Mouse (Mus musculus) embryonic facial prominence, embryonic 13.5 days (tissue): ENCODE results near the gene Ube2q1. TPM values are rescaled to one million over a fixed set of nuclear protein-coding genes. Genes with fewer than 3 reads are reported as not detected.
A peak's percentile ranks its signal among the peaks of the same experiment; 100 is the strongest.

Experiments used
- ATAC-seq: fragments of 200-750 bp; cut with Nextera tagmentation; 2 replicates; pipeline ENCODE4 v1.8.0; 2017; ENCODE audit warnings: low read depth; ENCODE audit not compliant: insufficient number of reproducible peaks, insufficient read depth, low FRiP score, low TSS enrichment
- H3K27ac ChIP-seq: fragments of 300-500 bp; sonication (generic); 2 replicates; pipeline ENCODE4 v1.5.1; 2015; ENCODE audit warnings: moderate library complexity, mild to moderate bottlenecking, inconsistent platforms
- H3K27me3 ChIP-seq: fragments of 300-500 bp; sonication (generic); 2 replicates; pipeline ENCODE4 v1.6.1; 2015; ENCODE audit warnings: mild to moderate bottlenecking, inconsistent platforms
- H3K36me3 ChIP-seq: fragments of 300-500 bp; sonication (generic); 2 replicates; pipeline ENCODE4 v1.6.1; 2015; ENCODE audit warnings: mild to moderate bottlenecking, inconsistent platforms
- H3K4me1 ChIP-seq: fragments of 300-500 bp; sonication (generic); 2 replicates; pipeline ENCODE4 v1.6.1; 2015; ENCODE audit warnings: inconsistent platforms
- H3K4me2 ChIP-seq: fragments of 300-500 bp; sonication (generic); 2 replicates; pipeline ENCODE4 v1.6.1; 2015; ENCODE audit warnings: moderate library complexity, mild to moderate bottlenecking, inconsistent platforms
- H3K4me3 ChIP-seq: fragments of 300-500 bp; sonication (generic); 2 replicates; pipeline ENCODE4 v1.5.1; 2015; ENCODE audit warnings: mild to moderate bottlenecking, inconsistent platforms
- H3K9ac ChIP-seq: fragments of 300-500 bp; sonication (generic); 2 replicates; pipeline ENCODE4 v1.6.1; 2015; ENCODE audit warnings: mild to moderate bottlenecking, inconsistent platforms
- H3K9me3 ChIP-seq: fragments of 300-500 bp; sonication (generic); 2 replicates; pipeline ENCODE4 v1.6.1; 2016; ENCODE audit warnings: inconsistent platforms
- WGBS: fragments of 180-500 bp; shearing (Covaris S2); methylation state at CpG from one replicate; pipeline ENCODE4 v1.1.7; 2015; ENCODE audit warnings: mixed read lengths; 5-methylcytosine and 5-hydroxymethylcytosine counted together
- polyA plus RNA-seq: library from polyadenylated mRNA; unstranded; fragments of >200 nt; fragmentation: Nextera tagmentation; extraction: Ambion mirVana; gene quantifications from 2 replicates; pipeline ENCODE4 v1.2.1, GENCODE M21; 2015

Gene Ube2q1
- polyA plus RNA-seq, 1 experiment from 2014 or later = 14.2 TPM

- peaks cover 16% of the 10 kb centered on the region for H3K4me1 ChIP-seq
- ATAC-seq = no peak
- H3K4me3 ChIP-seq = no peak overlapping the region
- H3K4me2 ChIP-seq = no peak overlapping the region
- H3K36me3 ChIP-seq = no peaks in the 10 kb centered on the region
- no peaks in the 10 kb centered on the region for H3K9me3 ChIP-seq
- WGBS = 68% methylated on average over 7 of the region's 7 CpGs
- no peak overlapping the region for H3K9ac ChIP-seq
- H3K27me3 ChIP-seq = peaks cover 5% of the 10 kb centered on the region
- no peak overlapping the region for H3K27ac ChIP-seq
These were observed 3.8 kb upstream of the Ube2q1 start for GRCm38 (mm10) chr3:89769584-89769983.

- no peak for ATAC-seq
- no peaks in the 10 kb centered on the region for H3K36me3 ChIP-seq
- no peaks in the 10 kb centered on the region for H3K9me3 ChIP-seq
- H3K4me3 ChIP-seq = no peak overlapping the region
- H3K27ac ChIP-seq = no peak overlapping the region
- no peak overlapping the region for H3K9ac ChIP-seq
- H3K4me1 ChIP-seq = peaks cover 24% of the 10 kb centered on the region
- H3K4me2 ChIP-seq = no peak overlapping the region
- no peaks in the 10 kb centered on the region for H3K27me3 ChIP-seq
- 45% methylated on average over 2 of the region's 2 CpGs for WGBS
These were observed 2.9 kb upstream of the Ube2q1 start for GRCm38 (mm10) chr3:89770425-89771002.

- peaks cover 27% of the 10 kb centered on the region for H3K4me1 ChIP-seq
- H3K27me3 ChIP-seq = no peaks in the 10 kb centered on the region
- H3K9ac ChIP-seq = peak overlapping the region; percentile 99
- H3K27ac ChIP-seq = peak overlapping the region; percentile 95
- no peaks in the 10 kb centered on the region for H3K9me3 ChIP-seq
- peak overlapping the region; percentile 98 for H3K4me3 ChIP-seq
- H3K36me3 ChIP-seq = peaks cover 18% of the 10 kb centered on the region
- peak; percentile 44; the same call in 1 of the 2 replicates for ATAC-seq
- peak overlapping the region; percentile 90 for H3K4me2 ChIP-seq
- 2% methylated on average over 17 of the region's 17 CpGs for WGBS
These were observed 838 bp upstream of the Ube2q1 start for GRCm38 (mm10) chr3:89772588-89772967.

DNA sequence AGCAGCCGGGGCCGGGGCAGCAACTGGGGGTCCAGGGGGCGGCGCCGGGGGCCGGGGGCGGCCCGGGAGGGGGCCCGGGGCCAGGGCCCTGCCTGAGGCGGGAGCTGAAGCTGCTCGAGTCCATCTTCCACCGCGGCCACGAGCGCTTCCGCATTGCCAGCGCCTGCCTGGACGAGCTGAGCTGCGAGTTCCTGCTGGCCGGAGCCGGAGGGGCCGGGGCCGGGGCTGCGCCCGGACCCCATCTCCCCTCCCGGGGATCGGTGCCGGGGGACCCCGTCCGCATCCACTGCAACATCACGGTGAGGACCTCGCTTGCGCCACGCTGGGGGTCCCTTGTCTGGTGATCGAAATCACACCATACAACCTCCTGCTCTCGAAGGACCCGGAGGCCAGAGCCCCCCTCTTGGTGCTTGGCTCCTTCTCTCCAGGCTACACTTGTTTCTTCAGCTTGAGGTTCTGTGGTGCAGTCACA is 360 bp downstream of the Ube2q1 start:
- ATAC-seq = peak; percentile 7; the same call in 1 of the 2 replicates
- H3K4me2 ChIP-seq = peak overlapping the region; percentile 90
- H3K36me3 ChIP-seq = peaks cover 27% of the 10 kb centered on the region
- peaks cover 27% of the 10 kb centered on the region for H3K4me1 ChIP-seq
- H3K9me3 ChIP-seq = no peaks in the 10 kb centered on the region
- H3K27me3 ChIP-seq = no peaks in the 10 kb centered on the region
- H3K4me3 ChIP-seq = peak overlapping the region; percentile 98
- H3K27ac ChIP-seq = peak overlapping the region; percentile 95
- H3K9ac ChIP-seq = peak overlapping the region; percentile 99
- 1% methylated on average over 20 of the region's 37 CpGs for WGBS

DNA sequence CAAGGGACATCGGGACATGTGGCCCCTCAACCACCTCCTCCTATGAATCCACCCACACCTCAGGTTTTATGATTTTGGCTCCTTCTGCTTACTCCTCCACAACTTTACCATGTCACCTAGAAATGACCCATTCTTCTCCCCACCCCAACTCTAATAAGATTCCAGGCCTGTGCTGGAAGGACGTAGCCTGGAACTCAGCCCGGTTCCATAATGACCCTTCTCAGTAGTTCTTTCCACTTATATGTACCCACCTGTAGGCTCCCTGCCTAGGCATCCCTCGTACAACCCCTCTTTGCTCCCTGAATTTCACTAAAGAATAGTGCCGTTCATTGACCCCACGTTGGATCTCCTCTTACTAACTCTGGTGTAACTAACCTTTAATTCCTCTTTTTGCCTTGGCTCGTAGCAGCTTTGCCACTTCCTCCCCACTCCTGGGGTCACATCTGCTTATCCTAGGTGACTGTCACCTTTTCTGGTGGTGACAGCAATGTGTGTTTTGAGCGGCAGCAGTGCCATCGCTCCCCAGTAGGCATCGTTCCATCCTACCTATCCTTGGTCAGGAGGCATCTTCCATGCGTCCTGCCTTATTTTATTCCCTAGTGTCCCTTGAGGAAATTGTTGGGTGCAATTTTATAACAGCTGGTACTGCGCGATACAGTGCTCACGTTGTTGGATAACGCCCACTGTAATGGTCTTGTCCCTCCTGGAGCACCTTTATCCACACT is 982 bp downstream of the Ube2q1 start:
- ATAC-seq = no peak

GRCm38 (mm10) chr3:89776001-89776400 is 2.6 kb downstream of the Ube2q1 start:
- peaks cover 27% of the 10 kb centered on the region for H3K4me1 ChIP-seq
- H3K4me3 ChIP-seq = no peak overlapping the region
- H3K9ac ChIP-seq = no peak overlapping the region
- no peaks in the 10 kb centered on the region for H3K27me3 ChIP-seq
- ATAC-seq = no peak
- WGBS = 87% methylated on average over 4 of the region's 4 CpGs
- no peak overlapping the region for H3K27ac ChIP-seq
- H3K4me2 ChIP-seq = no peak overlapping the region
- H3K9me3 ChIP-seq = no peaks in the 10 kb centered on the region
- peaks cover 50% of the 10 kb centered on the region for H3K36me3 ChIP-seq

More for the DNA sequence above, 982 bp downstream of the Ube2q1 start:
- H3K4me2 ChIP-seq = peak overlapping the region; percentile 90
- peak overlapping the region; percentile 98 for H3K4me3 ChIP-seq
- peaks cover 27% of the 10 kb centered on the region for H3K4me1 ChIP-seq
- 44% methylated on average over 15 of the region's 15 CpGs for WGBS
- peaks cover 34% of the 10 kb centered on the region for H3K36me3 ChIP-seq
- no peaks in the 10 kb centered on the region for H3K27me3 ChIP-seq
- peak overlapping the region; percentile 95 for H3K27ac ChIP-seq
- no peaks in the 10 kb centered on the region for H3K9me3 ChIP-seq
- H3K9ac ChIP-seq = peak overlapping the region; percentile 99

DNA sequence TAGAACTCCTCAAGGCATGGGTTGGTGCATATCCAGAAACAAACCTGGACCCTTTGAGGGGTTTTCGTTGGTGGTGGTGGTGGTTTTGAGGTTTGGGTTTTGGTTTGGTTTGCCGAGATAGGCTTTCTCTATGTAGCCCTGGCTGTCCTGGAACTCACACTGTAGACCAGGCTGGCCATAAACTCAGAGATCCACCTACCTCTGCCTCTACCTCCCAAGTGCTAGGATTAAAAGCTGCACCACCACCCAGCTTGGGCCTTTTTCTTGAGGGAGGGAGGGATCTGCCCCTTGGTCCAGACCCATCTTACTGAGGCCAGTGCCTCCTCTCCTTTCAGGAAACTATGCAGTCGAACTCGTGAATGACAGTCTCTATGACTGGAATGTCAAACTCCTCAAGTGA is 6.7 kb downstream of the Ube2q1 start:
- ATAC-seq = no peak
- peaks cover 12% of the 10 kb centered on the region for H3K4me1 ChIP-seq
- H3K36me3 ChIP-seq = peaks cover 77% of the 10 kb centered on the region
- no peak overlapping the region for H3K4me2 ChIP-seq
- no peak overlapping the region for H3K9ac ChIP-seq
- H3K9me3 ChIP-seq = no peaks in the 10 kb centered on the region
- H3K4me3 ChIP-seq = no peak overlapping the region
- no peaks in the 10 kb centered on the region for H3K27me3 ChIP-seq
- no peak overlapping the region for H3K27ac ChIP-seq
- 86% methylated on average over 4 of the region's 4 CpGs for WGBS

GRCm38 (mm10) chr3:89781640-89782039 is 8.2 kb downstream of the Ube2q1 start:
- peaks cover 67% of the 10 kb centered on the region for H3K36me3 ChIP-seq
- H3K9ac ChIP-seq = 0 out of 2 replicates have a peak overlapping the region, but pooled peaks have one; percentile 6
- H3K4me2 ChIP-seq = no peak overlapping the region
- no peak for ATAC-seq
- peaks cover 10% of the 10 kb centered on the region for H3K4me1 ChIP-seq
- H3K9me3 ChIP-seq = no peaks in the 10 kb centered on the region
- H3K27me3 ChIP-seq = no peaks in the 10 kb centered on the region
- H3K27ac ChIP-seq = no peak overlapping the region
- 88% methylated on average over 5 of the region's 5 CpGs for WGBS
- H3K4me3 ChIP-seq = no peak overlapping the region

DNA sequence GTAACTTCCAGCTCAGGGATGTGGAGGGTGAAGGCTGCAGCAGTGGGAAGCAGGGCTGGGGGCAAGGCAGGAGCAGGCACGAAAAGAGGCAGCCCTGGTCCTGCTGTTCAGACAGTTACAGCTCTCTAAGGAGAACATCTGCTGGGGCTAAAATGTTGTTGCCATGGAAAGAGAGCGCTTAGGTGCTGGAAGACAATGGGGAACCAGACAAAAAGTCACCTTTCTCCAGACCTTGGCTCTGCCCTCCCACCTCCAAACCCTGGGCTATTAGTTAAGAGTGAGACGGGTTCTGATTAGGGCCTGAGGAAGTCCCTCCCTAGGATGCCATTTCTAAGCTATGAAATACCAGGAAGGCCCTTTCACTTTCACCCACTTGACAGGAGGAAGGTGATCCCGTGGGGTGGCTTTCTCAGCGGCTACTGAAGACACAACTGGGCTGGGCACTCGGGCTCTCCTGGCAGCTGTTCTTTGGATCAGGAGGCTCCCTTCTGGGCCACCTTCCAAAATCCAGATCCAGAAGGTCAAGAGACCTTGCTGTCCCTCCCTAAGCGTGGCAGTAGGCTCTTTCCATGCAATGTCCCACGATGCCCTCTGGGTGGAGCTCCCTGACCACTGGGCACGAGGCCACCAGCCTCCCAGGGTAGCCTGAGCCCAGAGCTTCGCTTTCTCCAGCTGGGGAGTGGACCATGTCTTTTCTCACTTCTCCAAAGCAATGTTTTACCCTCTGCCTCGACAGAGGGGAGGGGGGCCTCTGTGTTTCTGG is 11.8 kb downstream of the Ube2q1 start:
- Histone ChIP-seq H3K4me1 (peaks cover 10% of the 10 kb centered on the region), H3K4me3 (no peak overlapping the region), H3K36me3 (peaks cover 35% of the 10 kb centered on the region), H3K27me3 (no peaks in the 10 kb centered on the region), H3K9ac (peak overlapping the region; percentile 21; the same call in 1 of the 2 replicates), H3K27ac (peak overlapping the region; percentile 62), H3K9me3 (no peaks in the 10 kb centered on the region), H3K4me2 (peak overlapping the region; percentile 14; the same call in 1 of the 2 replicates)
- 21% methylated on average over 11 of the region's 11 CpGs for WGBS
- peak; percentile 22; the same call in 1 of the 2 replicates for ATAC-seq

DNA sequence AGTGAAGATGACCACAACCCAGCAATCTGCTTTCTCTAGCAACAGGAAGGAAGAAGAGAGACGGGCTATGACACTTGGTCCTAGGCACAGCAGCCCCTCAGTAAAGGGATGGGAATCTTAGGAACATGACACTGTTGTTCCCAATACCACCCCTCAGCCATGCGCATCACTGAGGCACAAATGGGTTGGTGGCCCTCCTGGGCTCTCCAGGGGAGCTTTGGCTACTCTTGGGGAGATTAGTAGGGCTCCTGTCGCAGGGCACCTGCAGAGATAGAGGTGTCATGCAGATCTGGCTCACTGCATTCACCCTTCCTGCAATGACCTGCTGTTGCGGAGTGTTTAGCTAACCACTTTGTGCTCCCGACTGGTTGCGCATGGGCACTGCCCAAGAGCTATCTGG is 12.9 kb downstream of the Ube2q1 start:
- Histone ChIP-seq H3K9ac (no peak overlapping the region), H3K27ac (no peak overlapping the region), H3K9me3 (no peaks in the 10 kb centered on the region), H3K36me3 (peaks cover 24% of the 10 kb centered on the region), H3K4me2 (no peak overlapping the region), H3K4me3 (no peak overlapping the region), H3K27me3 (no peaks in the 10 kb centered on the region), H3K4me1 (peaks cover 10% of the 10 kb centered on the region)
- ATAC-seq = no peak
- WGBS = 78% methylated on average over 6 of the region's 6 CpGs

GRCm38 (mm10) chr3:89788680-89789352 is 15.4 kb downstream of the Ube2q1 start:
- Histone ChIP-seq H3K9ac (no peak overlapping the region), H3K27me3 (no peaks in the 10 kb centered on the region), H3K9me3 (no peaks in the 10 kb centered on the region), H3K27ac (no peak overlapping the region), H3K4me3 (no peak overlapping the region), H3K4me2 (no peak overlapping the region), H3K4me1 (peaks cover 10% of the 10 kb centered on the region), H3K36me3 (no peaks in the 10 kb centered on the region)
- ATAC-seq = no peak
- 78% methylated on average over 16 of the region's 16 CpGs for WGBS
